Mouse (Mus musculus) gastrocnemius, adult 8-10 months (tissue): ENCODE data around the gene Fdxr. TPM values are rescaled to one million over a fixed set of nuclear protein-coding genes. Genes with fewer than 3 reads are reported as not detected.

Experiments used
- DNase-seq, 2 experiments: peaks; one replicate each; pipeline ENCODE4 v3.0.0; 2022; ENCODE audit warnings: low spot score in 2 of 2
- total RNA-seq, 4 experiments: library from RNA; stranded (reverse); gene quantifications; 2 replicates each; pipeline ENCODE4 v1.2.4; 2022

Gene Fdxr
- total RNA-seq, 4 experiments from 2014 or later, result 2.4 to 4.1 (median 2.7) TPM

DNA sequence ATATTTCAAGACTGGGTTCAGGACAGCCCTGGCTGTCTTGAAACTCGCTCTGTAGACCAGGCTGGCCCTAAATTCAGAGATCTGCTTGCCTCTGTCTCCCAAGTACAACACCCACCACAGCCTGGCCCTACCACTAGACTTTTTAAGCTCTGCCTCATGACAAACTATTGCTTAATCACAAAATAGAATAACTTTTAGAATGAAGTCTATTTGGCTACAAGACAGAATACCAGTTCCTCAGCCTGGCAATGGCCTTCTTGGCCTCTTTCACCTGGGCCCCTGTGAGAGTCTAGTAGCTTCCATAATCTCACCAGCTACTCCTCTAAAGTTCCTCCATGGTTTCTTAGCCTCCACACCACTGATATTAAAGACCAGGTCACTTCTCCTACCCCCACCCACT lies 13.5 kb upstream of the Fdxr start:
- no peak for DNase-seq

DNA sequence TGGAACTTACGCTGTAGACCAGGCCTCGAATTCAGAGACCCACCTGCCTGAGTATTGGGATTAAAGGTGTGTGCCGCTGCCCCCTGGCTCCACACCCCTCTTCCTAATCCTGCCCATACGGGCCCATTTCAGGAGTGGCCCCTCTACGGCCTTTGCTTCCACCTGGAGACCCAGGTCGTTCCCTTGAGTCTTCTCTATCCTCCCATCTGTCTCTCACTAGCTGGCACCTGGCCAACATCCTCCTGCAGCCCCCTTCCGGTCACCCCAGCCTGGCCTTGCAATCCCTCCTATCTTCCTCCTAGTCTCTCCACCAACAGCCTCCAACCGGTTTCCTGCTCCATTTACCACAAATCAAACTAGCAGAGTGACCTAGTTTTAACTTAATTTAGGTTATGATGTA lies 13.0 kb upstream of the Fdxr start:
- no peak for DNase-seq

DNA sequence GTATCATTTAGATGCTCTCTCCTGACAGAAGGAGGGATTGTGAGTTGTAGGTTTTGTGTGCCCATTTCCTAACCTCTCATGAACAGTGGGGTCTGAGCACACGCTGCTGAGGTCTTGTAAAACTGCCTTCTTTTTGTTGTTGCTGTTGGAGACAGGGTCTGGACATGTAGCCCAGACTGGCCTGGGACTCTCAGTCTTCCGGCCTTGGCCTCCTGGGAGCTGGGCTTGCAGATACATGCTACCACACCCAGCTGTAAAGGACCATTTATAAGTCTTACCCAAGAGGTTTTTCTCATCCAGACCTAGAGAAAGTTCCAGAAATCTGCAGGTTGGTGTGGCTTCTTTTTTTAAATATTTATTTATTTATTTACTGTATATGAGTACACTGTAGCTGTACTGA lies 11.5 kb upstream of the Fdxr start:
- DNase-seq, result no peak

DNA sequence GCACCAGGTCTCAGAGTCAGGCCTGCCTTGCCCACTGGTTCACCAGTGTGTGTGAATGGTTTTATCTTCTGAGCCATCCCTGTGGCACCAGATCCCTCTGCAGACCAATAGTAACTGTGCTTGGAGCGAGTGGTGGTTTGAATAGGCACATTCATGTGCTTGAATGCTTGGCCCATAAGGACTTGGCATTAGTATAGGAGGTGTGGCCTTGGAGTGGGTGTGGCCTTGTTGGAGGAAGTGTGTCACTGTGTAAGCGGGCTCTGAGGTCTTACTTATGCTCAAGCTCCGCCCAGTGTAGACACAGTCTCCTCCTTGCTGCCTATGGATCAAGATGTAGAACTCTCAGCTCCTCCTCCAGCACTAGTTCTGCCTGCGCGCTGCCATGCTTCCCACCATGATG lies 10.5 kb upstream of the Fdxr start:
- no peak for DNase-seq

DNA sequence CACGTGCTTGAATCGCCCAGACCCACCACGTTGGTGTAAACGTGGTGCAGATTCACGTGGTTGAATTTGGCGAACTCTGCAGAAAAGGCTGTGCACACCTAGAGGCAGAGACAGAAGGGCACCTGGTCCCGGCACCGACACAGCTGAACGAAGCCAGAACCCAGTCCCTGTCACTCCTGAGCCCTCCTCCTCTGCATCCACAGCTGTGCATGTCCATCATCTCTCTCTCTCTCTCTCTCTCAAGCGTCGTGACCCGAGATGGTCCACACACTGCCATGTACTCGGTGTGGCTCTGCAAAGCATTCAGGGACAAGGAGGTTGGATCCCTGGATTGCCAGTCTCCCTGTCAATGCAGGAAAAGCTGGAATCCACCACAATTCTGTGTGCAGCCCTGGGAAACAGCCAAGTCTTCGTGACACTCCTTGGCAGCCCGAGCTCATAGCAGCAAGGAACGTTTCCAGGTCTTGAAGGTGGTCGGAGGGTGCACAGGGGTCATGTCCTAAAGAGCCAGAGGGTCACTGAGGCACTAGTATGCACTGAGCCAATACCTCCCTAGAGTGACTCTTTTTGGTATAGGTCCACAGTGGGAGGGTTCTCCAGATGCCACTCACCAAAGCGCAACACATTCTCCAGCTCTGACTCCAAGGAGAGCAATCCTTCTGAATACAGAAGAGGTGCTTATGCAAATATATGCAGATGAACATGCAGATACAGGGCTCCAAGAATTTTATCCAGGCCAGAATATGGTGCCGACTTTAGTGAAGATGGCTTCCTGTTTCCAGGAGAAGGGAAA lies 9.5 kb upstream of the Fdxr start:
- DNase-seq, result peak in 1 of 2 experiments; percentile 42

DNA sequence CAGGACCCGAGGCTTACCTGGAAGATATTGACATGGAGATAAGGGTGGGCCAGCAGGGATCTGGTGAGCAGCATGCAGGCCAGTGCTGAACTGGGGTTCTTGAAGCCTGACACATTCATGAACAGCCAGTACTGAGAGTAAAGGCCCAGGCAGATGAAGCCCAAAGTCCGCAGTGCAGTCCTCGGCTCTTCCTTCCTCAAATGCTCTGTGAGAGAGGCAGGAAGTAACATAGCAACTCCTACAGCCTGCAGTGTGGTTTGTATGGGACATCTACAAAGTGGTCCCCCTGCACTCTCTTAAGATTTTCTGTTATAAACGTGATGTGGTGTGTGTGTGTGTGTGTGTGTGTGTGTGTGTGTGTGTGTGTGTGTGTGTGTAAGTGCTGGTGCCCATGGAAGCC lies 8.4 kb upstream of the Fdxr start:
- DNase-seq, result no peak

DNA sequence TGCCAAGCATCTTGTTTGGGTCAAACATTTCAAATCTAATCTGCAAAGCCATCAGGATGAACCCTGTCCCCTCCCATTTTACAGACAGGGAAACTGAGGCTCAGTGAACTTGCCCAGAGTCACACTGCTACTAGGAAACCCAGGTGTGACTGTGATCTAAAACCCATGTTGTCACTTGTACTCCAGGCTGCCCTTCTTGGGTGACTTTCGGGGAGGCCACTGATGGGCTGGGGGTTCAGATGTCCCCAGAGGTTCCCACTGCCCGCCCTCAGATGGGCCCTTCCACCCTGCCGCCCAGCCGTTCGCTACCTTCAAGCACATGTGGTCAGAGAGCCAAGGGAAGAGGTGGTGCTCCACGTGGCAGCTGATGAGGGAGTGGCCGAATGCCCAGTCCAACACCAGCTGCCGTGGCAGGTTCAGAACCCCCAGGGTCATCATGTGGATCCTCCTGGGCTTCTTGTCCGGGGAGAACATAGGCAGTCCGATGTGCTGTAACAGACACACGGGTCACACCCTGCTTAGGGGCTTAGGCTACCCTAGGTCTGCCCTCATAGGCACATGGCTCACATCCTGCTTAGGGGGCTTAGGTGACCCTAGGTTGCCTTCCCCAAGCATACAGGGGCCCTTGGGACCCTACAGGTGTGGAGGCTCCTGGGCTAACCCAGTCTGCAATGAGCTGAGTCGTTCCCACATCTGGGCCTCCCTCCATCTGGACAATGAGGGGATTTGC lies 7.2 kb upstream of the Fdxr start:
- no peak for DNase-seq

DNA sequence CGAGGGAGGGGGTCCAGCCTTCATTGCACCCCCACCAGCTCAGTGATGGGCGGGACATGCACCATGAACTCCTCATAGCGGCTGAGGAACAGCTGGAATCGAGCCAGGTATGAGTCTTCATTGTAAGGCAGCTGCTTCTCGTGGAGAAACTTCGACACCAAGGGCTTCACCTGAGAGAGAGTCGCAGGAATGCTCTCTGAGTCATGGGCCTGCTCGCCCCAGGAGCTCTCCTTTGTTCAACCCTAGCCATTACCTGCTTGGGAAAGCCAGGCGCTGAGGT lies 6.6 kb upstream of the Fdxr start:
- DNase-seq, result no peak

DNA sequence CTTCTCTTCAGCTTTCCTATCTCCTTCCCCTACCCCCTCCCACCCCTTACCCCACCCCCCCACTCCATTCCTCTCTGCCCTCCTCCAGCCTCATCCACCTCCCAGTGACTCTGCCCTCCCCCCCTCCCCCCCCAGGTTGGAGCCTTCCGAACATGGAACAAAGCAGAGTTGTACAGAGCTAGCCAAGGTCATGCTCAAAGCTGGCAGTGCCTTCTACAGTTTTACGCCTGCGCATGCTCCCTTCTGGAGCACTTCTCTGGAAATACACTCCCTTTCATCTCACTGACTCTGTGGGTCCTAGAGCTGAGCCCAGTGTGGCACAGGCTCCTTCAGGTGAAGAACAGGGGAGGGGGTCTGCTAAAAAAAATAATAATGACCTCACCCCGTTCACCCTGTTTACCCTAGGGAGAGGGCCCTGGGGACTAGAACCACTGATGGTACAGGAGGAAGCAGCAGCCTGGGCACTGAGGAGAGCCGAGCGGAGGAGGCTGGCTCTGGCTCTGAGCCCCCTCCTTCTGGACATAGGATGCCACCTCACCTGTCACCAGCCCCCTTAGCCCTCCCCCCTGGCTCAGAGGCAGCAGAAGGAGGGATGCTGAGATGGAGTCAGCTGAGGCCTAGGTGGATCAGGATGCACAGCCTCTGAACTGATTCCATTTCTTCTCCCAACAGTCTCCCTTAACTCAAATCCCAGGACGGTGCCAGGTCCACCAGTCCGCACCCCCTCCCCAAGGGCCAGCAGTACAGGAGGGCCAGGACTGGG lies 6.1 kb upstream of the Fdxr start:
- DNase-seq, result no peak

DNA sequence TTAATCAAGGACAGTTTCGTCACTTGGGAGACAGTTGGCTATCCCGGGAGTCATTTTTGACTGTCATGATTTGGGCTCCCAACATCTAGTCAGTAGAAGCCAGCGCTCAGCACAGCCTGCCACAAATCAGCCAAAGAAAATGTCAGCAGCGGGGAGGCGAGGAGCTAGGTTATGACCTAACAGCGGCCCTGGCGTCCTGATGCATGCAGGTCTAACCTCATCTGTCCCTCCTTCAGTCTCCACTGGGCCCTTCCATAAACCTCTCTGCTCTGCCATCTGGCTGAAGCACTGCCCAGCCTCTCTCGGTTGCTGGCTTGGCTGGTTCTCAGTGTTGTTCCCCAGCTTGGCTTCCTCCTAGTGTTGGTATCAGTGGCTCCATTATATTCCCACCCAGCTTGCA lies 5.4 kb upstream of the Fdxr start:
- no peak for DNase-seq

DNA sequence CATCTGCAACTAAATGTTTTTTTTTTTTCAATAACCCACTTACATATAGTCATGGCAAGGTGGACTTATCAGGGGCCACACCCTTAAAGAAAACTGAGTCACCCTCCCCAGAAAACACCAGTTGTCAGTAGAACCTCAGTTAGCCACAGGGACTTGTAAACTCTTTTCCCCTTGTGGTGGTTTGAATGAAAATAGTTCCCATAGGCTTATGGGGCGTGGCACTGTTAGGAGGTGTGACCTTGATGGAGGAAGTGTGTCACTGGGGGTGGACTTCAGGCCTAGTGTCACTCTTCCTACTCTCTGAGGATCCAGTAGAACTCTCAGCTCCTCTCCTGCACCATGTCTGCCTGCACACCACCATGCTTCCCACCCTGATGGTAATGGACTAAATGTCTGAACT lies 2.9 kb upstream of the Fdxr start:
- no peak for DNase-seq

DNA sequence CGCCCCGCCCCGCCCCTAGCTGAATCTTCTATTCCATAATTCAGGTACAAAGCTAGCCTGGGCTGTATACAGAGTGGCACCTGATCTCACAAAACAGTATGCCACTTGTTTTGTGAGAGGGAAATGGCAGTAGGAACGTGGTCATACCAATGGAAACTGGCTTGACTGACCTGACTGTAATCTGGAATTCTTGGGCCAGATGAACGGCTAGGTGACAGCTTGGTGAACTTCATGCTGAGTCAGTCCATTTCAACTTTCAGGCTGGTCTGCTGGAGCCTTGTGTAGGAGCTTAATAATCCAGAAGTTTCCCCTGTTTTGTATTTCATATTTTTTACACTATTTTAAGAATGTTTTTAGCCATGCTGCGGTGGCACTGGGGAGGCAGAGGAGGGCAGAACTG lies 1.3 kb upstream of the Fdxr start:
- DNase-seq, result no peak

DNA sequence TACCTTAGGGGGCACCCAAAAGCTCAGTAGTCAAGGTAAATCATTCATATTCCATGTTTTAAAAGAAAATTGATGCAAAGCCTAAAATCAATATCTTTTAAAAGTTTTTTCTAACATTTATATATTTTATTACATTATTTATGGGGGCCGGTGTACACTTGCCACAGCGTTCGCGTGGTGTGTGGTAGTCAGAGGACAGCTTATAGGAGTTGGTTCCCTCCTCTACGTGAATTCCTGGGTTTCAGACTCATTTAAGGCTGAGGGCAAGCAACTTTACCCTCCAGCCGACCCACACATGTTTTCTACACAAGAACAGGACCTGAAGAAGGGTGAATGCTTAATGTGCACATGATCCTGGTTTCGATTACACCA lies 740 bp upstream of the Fdxr start:
- DNase-seq, result no peak

DNA sequence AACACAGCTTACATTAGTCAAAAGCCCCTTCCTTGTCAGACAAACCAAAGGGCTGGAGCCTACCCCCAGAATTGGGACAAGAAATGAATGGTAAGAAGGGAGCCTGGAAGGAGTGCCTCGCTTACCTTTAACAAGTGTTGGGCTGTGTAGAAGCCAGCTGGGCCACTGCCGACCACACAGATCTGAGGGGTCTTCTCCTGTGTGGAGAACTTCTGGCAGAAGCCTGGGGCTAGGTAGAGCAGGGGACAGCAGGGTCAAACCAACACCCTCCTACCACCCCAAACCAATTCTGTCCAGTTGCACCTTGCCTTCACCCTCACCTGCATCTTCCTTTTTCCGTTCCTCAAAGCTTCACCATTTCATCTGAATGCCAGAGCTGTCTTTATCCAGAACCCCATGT lies 896 bp downstream of the Fdxr start:
- DNase-seq, result no peak

DNA sequence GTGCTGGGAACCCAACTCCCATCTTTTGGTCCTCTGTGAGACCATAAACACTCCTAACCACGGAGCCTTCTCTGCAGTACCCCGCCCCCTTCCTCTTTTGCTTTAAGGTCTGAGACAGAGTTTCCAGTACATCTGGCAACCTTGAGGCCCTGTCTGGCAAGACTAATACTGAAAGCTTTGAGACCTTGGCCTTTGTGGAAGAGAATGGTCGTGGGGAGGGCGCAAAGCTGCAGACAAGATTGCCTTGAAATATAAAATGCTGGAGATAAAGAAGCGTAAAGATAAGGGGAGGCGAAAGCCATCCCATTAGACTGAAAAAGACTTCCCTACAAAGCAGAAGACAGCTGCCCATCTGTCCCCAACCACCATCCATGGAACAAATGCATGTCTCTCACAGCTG lies 1.3 kb downstream of the Fdxr start:
- DNase-seq, result no peak

DNA sequence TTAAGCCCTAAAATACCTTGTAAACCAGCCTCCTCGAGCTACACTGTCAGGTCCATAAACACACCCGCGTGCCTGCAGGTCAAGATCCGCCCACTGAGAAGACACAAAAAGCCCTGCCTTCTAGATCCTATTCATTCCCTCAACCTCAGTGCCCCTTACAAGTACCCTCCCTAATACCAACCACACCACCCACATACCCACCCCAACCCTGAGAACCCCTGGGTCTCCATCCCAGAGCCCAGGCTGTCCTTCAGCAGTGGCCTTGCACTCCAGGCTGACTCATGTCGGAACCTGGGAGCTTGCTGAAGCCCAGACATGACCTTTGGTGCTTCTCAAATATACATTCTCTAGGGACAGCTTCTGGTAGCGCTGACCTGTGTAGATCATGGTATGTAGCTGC lies 2.1 kb downstream of the Fdxr start:
- DNase-seq, result no peak

DNA sequence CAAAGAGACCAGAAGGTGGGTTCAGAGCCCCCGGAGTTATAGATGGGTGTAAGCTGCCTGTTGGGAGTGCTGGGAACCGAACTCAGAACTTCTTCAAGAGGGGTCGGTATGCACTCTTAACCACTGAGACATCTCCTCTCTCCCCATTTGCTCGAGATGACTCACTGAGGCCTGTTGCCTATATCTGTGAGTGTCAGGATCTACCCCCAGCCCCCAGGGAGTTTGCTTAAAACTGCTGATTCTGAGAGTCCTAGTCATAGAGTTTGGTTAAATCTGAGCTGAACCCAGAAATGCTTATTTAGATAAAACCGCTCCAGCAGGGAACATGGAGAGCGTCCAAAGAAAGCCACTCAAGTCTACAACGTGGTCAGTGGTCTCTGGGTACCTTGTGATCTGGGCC lies 2.7 kb downstream of the Fdxr start:
- no peak for DNase-seq

DNA sequence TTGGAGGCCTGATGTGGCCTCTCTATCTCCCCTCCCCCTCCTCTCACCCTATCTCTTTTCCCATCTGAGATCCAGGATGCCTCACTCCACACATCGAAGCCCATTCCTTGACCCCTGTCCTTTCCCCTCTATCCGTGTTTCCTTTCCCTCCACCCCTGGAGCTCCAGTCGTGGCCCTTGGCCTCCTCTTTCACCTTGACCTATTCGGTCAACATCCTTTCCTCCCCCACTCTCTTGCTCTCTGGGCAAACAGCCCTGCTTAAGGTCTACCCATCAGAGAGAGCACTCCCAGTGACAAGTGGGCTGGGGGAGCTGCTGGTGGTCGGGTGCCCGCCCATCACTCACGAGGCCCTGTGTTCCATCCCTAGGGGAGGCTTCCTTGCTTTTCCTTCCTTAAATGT lies 3.1 kb downstream of the Fdxr start:
- no peak for DNase-seq

DNA sequence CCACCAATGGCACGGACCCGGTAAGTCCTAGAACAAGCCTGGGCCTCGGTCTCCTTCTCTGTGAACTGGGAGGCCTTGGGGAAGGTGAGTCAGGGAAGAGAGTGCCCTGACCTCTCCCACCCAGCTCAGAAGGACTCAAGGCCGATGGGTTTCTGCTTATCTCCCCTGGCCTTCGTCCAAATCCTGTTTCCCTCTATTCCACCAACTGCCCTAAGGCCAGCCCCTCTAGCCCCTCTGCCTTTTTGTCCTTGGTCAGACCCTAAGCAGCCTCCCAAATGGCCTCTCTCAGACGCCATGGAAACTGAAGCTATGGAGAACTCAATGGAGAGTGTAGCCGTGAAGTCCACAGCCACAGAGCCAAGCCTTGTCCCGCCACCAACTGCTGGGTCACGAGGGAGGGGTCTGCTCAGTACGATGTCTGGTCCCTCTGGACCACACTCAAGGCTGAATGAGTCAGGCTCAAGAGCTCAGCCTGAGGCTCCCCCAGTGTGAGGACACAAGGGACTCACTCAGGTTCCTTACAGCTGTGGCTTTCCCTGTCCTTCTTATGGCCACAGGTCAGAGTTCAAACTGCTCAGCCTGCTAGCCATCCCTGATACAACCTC lies 3.9 kb downstream of the Fdxr start:
- no peak for DNase-seq

DNA sequence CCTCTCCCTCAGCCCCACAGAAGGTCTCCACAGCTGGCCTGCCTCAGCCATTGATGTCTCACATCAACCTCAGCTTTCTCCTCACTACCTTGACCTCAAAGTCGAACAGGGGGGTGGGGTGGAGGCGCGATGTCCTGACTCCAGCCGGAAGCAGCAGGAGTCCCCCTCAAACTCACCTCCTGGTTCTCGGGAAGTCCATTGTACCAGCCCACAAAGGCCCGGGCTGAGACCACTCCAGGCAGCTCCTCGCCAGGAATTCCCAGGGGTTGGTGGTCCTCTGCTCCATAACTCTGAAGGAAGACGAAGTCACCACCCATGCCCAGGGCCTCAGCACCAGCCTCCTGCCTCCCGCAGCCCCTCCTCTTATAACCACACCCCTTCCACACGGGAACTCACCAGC lies 5.4 kb downstream of the Fdxr start:
- no peak for DNase-seq

DNA sequence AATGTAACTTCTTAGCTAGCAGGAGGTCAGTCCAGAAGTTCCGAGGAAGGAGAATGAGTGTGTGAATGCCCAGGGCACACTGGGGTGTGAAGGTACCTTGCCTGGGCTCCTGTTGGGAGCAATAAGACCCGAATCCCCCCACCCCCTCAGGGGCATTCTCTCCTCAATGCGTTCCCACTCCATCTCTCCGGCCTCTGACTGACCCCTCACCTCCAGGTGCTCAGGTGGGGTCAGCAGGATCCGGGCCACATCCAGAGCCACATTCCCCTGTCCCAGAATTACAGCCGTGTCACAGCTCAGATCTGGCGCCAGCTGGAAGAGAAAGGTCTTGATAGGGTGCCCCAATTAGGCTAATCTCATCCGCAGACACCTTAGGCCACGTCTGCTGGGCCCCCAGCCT lies 5.8 kb downstream of the Fdxr start:
- no peak for DNase-seq

DNA sequence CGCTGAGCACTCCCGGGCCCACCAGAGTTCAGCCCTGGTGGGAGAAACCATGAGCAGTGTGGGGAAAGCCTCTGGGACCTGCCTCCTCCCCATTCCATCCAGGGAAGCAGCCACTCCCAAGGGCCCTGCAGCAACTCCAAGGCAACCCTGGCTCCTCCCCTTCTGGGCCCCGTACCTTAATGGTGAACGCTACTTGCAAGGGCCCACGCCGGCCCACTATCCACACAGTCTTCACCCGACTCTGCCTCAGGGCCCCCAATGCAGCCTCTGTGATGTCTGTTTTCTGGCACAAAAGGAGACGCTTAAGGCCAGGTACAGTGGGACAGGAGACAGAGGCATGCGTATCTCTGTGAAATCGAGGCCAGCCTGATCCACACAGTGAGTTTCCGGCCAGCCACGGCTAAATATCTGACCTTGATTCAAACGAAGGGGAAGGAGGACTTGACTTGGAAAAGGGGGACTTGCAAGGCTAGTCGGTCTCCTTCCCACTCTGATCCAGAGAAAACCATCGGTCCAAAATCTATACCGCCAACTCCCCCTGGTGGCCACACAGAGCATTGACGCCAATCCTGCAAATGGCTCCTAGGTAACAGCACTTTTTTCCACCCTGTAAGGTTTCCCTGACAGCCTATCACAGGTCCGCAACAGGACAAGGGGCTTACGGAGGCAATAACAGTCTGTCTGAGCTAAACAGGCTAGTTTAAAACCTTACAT lies 6.5 kb downstream of the Fdxr start:
- DNase-seq, result peak; percentile 35 to 56
